In the genomic region with DNA sequence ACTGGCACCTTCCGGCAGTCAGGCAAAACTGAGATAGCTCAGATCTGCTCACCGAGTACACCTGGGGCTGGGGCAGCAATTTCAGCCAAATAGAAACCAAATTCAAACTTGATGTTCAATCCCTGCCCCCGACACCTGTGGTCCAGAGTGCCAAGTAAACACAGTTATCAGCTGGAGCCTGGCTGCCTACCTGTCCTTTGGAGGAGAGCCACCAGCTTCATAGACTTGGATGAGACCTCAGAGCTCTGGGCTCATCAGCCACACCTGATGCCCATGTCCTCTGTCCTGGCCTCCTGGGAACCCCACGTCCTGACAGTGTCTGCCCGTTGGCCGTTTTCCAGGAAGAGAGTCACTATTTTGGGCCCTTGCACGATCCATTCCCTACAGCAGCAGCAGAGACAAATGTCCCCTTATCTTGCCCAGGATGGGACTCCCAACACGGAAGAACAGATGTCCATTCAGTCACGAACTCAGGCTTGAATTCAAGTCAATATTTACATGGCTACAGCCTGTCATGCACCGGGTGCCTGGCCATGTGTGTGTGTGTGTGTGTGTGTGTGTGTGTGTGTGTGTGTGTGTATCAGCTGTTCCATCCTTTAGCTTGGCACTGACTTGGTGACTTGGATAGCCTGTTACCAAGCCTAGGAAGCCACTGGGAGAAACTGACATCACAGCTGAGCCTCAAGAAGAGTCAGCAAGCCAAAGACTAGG, we compare ENCODE assay signal across 11 mouse cellular contexts. TPM values are rescaled to one million over a fixed set of nuclear protein-coding genes. Genes with fewer than 3 reads are reported as not detected.
DNase-seq lines count a peak whose midpoint lies in the region; ATAC-seq and TF ChIP-seq lines count a peak whose summit lies in the region.
"Had no signal": no experiment of that assay in that cellular context is flagged by ENCODE, and none has a peak within 500 bp of the region (broad histone marks: within the 10 kb centered on the region; RNA-seq: fewer than 3 reads in every experiment).

No protein-coding gene starts in this region.

- ATAC-seq in intestine, embryonic 15.5 days, result peak; percentile 31; the same call in 1 of the 2 replicates

- DNase-seq in gastrocnemius, adult 2 months, result peak; percentile 52
- no peak for DNase-seq in gastrocnemius, postnatal 10 days
- DNase-seq in testis, postnatal 14 days (ENCODE audit: low spot score), result no peak
- DNase-seq in urinary bladder, postnatal 14 days (ENCODE audit: low spot score), result no peak
- no peak for DNase-seq in heart, adult 9 months (ENCODE audit: low spot score in 2 of 2)
- DNase-seq in kidney, adult 9 months, result no peak
- DNase-seq: layer of hippocampus, postnatal 36 days; lung, adult 2 months had no signal

- no peak overlapping the region for H3K9ac ChIP-seq in intestine, embryonic 15.5 days
- H3K9ac ChIP-seq: embryonic facial prominence, embryonic 15.5 days had no signal

- no peaks in the 10 kb centered on the region for H3K36me3 ChIP-seq in testis, adult 2 months (ENCODE audit: control insufficient read depth, insufficient read depth, low read length)
- no peaks in the 10 kb centered on the region for H3K36me3 ChIP-seq in intestine, embryonic 15.5 days
- H3K36me3 ChIP-seq: embryonic facial prominence, embryonic 15.5 days had no signal

- no peaks in the 10 kb centered on the region for H3K4me1 ChIP-seq in testis, adult 2 months (ENCODE audit: control insufficient read depth, insufficient read depth, low read length)
- H3K4me1 ChIP-seq in intestine, embryonic 15.5 days (replicated peaks), result 0 out of 2 replicates have a peak, but pooled peaks cover 11% of the 10 kb centered on the region

- H3K27me3 ChIP-seq in testis, adult 2 months (ENCODE audit: control insufficient read depth, insufficient read depth, low read length), result no peaks in the 10 kb centered on the region
- H3K27me3 ChIP-seq in intestine, embryonic 15.5 days (replicated peaks), result no peaks in the 10 kb centered on the region
- H3K27me3 ChIP-seq: embryonic facial prominence, embryonic 15.5 days had no signal

- intact Hi-C loops in gastrocnemius, adult 2 months (cut with DNase I), result no loop called here

- no peaks in the 10 kb centered on the region for H3K9me3 ChIP-seq in intestine, embryonic 15.5 days
- H3K9me3 ChIP-seq: embryonic facial prominence, embryonic 15.5 days had no signal

- no peak overlapping the region for H3K4me3 ChIP-seq in gastrocnemius, adult 2 months
- peak overlapping the region; percentile 7 for H3K4me3 ChIP-seq in testis, adult 2 months (ENCODE audit: control insufficient read depth, low read depth, low read length)
- no peak overlapping the region for H3K4me3 ChIP-seq in intestine, embryonic 15.5 days (replicated peaks)
- H3K4me3 ChIP-seq: embryonic facial prominence, embryonic 15.5 days had no signal

- TF ChIP-seq CTCF in gastrocnemius, adult 2 months (IDR thresholded peaks at IDR 0.05), result no peak
- TF ChIP-seq CTCF in testis, adult 2 months (IDR thresholded peaks at IDR 0.05; ENCODE audit: control insufficient read depth, insufficient read depth, insufficient replicate concordance, low read depth, low read length), result no peak

- TF ChIP-seq POLR2A in testis, adult 2 months (IDR thresholded peaks at IDR 0.05; ENCODE audit: control insufficient read depth, low read depth, low read length), result no peak

- H3K4me2 ChIP-seq in intestine, embryonic 15.5 days (replicated peaks), result no peak overlapping the region
- H3K4me2 ChIP-seq: embryonic facial prominence, embryonic 15.5 days had no signal

- WGBS in intestine, embryonic 15.5 days, result 55% methylated on average over 10 of the region's 10 CpGs

- no peak overlapping the region for H3K27ac ChIP-seq in gastrocnemius, adult 2 months
- H3K27ac ChIP-seq in testis, adult 2 months (ENCODE audit: control insufficient read depth, insufficient read depth, low read depth, low read length), result no peak overlapping the region
- no peak overlapping the region for H3K27ac ChIP-seq in intestine, embryonic 15.5 days

RNA-seq across cellular contexts. Expression of a gene that starts 32.4 kb away (rescaled TPM):
- total RNA-seq in gastrocnemius, adult 2 months (2021), result not detected
- total RNA-seq in gastrocnemius, postnatal 10 days (2021), result under 1 TPM; 0.75 to 0.95 TPM
- polyA plus RNA-seq in testis, adult 2 months (2012; rRNA removed), result 2.3 and 2.8 TPM in 2 replicates
- polyA plus RNA-seq in intestine, embryonic 15.5 days (2015; fragmentation: Nextera tagmentation; extraction: Ambion mirVana), result 4.1 and 5.8 TPM in 2 replicates

RNA-seq across cellular contexts. Expression of a gene that starts 45.6 kb away (rescaled TPM):
- total RNA-seq in gastrocnemius, adult 2 months (2021), result 100 to 1,000 TPM; 200 to 381 TPM
- total RNA-seq in gastrocnemius, postnatal 10 days (2021), result 100 to 1,000 TPM; 457 to 476 TPM
- polyA plus RNA-seq in testis, adult 2 months (2012; rRNA removed), result 0.23 and 0.32 TPM in 2 replicates
- 0.19 TPM in 1 of 2 replicates, not detected in the other for polyA plus RNA-seq in intestine, embryonic 15.5 days (2015; fragmentation: Nextera tagmentation; extraction: Ambion mirVana)
- total RNA-seq: layer of hippocampus, postnatal 36 days had no signal
